Mouse (Mus musculus) thymus, adult 2 months (tissue): ENCODE measurements around the gene Ndp. TPM values are rescaled to one million over a fixed set of nuclear protein-coding genes. Genes with fewer than 3 reads are reported as not detected.

Experiments
- DNase-seq: peaks from one replicate; pipeline ENCODE4 v3.0.0; 2021
- H3K27ac ChIP-seq: fragments of 200-500 bp; 2 replicates; pipeline ENCODE4 v1.5.1; 2012; ENCODE audit warnings: low read length, control low read depth; ENCODE audit not compliant: control insufficient read depth, insufficient read depth
- H3K27me3 ChIP-seq: fragments of 200-500 bp; 2 replicates; pipeline ENCODE4 v1.6.1; 2012; ENCODE audit warnings: mild to moderate bottlenecking, low read length, moderate library complexity, mixed read lengths; ENCODE audit not compliant: control insufficient read depth, insufficient read depth
- H3K36me3 ChIP-seq: fragments of 200-500 bp; 2 replicates; pipeline ENCODE4 v1.6.1; 2012; ENCODE audit warnings: mild to moderate bottlenecking, low read length, moderate library complexity; ENCODE audit not compliant: control insufficient read depth, insufficient read depth
- H3K4me1 ChIP-seq: fragments of 200-500 bp; replicated peaks from 2 replicates; pipeline ENCODE4 v1.6.1; 2012; ENCODE audit warnings: low read length; ENCODE audit not compliant: control insufficient read depth, insufficient read depth
- H3K4me3 ChIP-seq: fragments of 200-500 bp; 2 replicates; pipeline ENCODE4 v1.5.1; 2012; ENCODE audit warnings: mild to moderate bottlenecking, low read length, control low read depth, moderate library complexity; ENCODE audit not compliant: control insufficient read depth, insufficient read depth
- CTCF ChIP-seq: fragments of 200-500 bp; IDR thresholded peaks from 2 replicates; pipeline ENCODE4 v1.5.1; 2012; ENCODE audit warnings: mild to moderate bottlenecking, control low read depth, low read length, moderate library complexity, borderline replicate concordance; ENCODE audit not compliant: control insufficient read depth, poor library complexity, insufficient read depth; ENCODE audit errors: extremely low read depth
- POLR2A ChIP-seq: fragments of 200-500 bp; IDR thresholded peaks from 2 replicates; pipeline ENCODE4 v1.6.1; 2012; ENCODE audit warnings: mild to moderate bottlenecking, low read length, control low read depth, moderate library complexity; ENCODE audit not compliant: control insufficient read depth, poor library complexity, insufficient read depth; ENCODE audit errors: extremely low read depth
- WGBS: fragments of 180-500 bp; shearing (Covaris S2); methylation state at CpG from one replicate; pipeline ENCODE4 v1.1.7; 2018; 5-methylcytosine and 5-hydroxymethylcytosine counted together
- polyA plus RNA-seq: library from polyadenylated mRNA; depleted of rRNA; stranded (reverse); fragments of >200 nt; gene quantifications from 2 replicates; pipeline ENCODE4 v1.2.3, GENCODE M21; 2012; rRNA removed

The Ndp gene
- polyA plus RNA-seq: not detected in 2 replicates

GRCm38 (mm10) chrX:16911241-16911873 is at the start of gene Ndp:
Ndp (minus strand) TSS chrX:16911774.
- H3K27ac ChIP-seq: no peak within 1 kb of the TSS
- 13% methylated on average over 13 of the region's 13 CpGs for WGBS
- TF ChIP-seq POLR2A: no peak
- TF ChIP-seq CTCF: no peak

GRCm38 (mm10) chrX:16954767-16955166 is 43.2 kb upstream of the Ndp start:
- H3K36me3 ChIP-seq: no peaks in the 10 kb centered on the region
- DNase-seq: no peak
- H3K4me1 ChIP-seq: no peaks in the 10 kb centered on the region
- no peak overlapping the region for H3K4me3 ChIP-seq
- H3K27ac ChIP-seq: no peak overlapping the region
- TF ChIP-seq POLR2A (no peak), CTCF (no peak)
- WGBS: 72% methylated on average over 2 of the region's 2 CpGs
- H3K27me3 ChIP-seq: no peaks in the 10 kb centered on the region

More at GRCm38 (mm10) chrX:16911241-16911873, at the start of gene Ndp:
- Histone ChIP-seq H3K36me3 (no peaks in the 10 kb centered on the region), H3K4me3 (no peak within 1 kb of the TSS), H3K4me1 (no peaks in the 10 kb centered on the region), H3K27me3 (no peaks in the 10 kb centered on the region)
- no peak for DNase-seq

GRCm38 (mm10) chrX:16918006-16918405 is 6.4 kb upstream of the Ndp start:
- no peaks in the 10 kb centered on the region for H3K4me1 ChIP-seq
- no peak for DNase-seq
- H3K36me3 ChIP-seq: no peaks in the 10 kb centered on the region
- no peaks in the 10 kb centered on the region for H3K27me3 ChIP-seq
- H3K4me3 ChIP-seq: no peak overlapping the region
- H3K27ac ChIP-seq: no peak overlapping the region
- no peak for TF ChIP-seq POLR2A
- TF ChIP-seq CTCF: no peak

GRCm38 (mm10) chrX:16913118-16913517 is 1.5 kb upstream of the Ndp start:
- Histone ChIP-seq H3K36me3 (no peaks in the 10 kb centered on the region), H3K4me3 (no peak overlapping the region), H3K27me3 (no peaks in the 10 kb centered on the region), H3K27ac (no peak overlapping the region), H3K4me1 (no peaks in the 10 kb centered on the region)
- no peak for DNase-seq
- TF ChIP-seq POLR2A (no peak), CTCF (no peak)
- 78% methylated on average over 1 of the region's 1 CpGs for WGBS

- H3K4me1 ChIP-seq: no peaks in the 10 kb centered on the region
- no peak overlapping the region for H3K4me3 ChIP-seq
- no peaks in the 10 kb centered on the region for H3K27me3 ChIP-seq
- DNase-seq: no peak
- no peak overlapping the region for H3K27ac ChIP-seq
- 50% methylated on average over 4 of the region's 4 CpGs for WGBS
- no peaks in the 10 kb centered on the region for H3K36me3 ChIP-seq
- no peak for TF ChIP-seq POLR2A
- TF ChIP-seq CTCF: no peak
Measured at GRCm38 (mm10) chrX:16911911-16912310, 337 bp upstream of the Ndp start.

- no peak for DNase-seq
- no peak overlapping the region for H3K27ac ChIP-seq
- H3K4me3 ChIP-seq: no peak overlapping the region
- 24% methylated on average over 18 of the region's 18 CpGs for WGBS
- TF ChIP-seq CTCF: no peak
- TF ChIP-seq POLR2A: no peak
- no peaks in the 10 kb centered on the region for H3K36me3 ChIP-seq
- no peaks in the 10 kb centered on the region for H3K4me1 ChIP-seq
- no peaks in the 10 kb centered on the region for H3K27me3 ChIP-seq
Measured at GRCm38 (mm10) chrX:16910211-16911095, 1.1 kb downstream of the Ndp start.
